Mouse (Mus musculus) brown adipose tissue, adult 24 weeks (tissue): ENCODE results near the gene Adamts7. TPM values are rescaled to one million over a fixed set of nuclear protein-coding genes. Genes with fewer than 3 reads are reported as not detected.

Experiments used
- H3K27ac ChIP-seq: fragments of 200-500 bp; replicated peaks from 2 replicates; pipeline ENCODE4 v1.5.1; 2012; ENCODE audit warnings: low read depth, mild to moderate bottlenecking, low read length
- H3K4me1 ChIP-seq: fragments of 200-500 bp; 2 replicates; pipeline ENCODE4 v1.6.1; 2012; ENCODE audit warnings: low read length, mixed read lengths; ENCODE audit not compliant: control insufficient read depth, insufficient read depth, insufficient read length
- H3K4me3 ChIP-seq: fragments of 200-500 bp; 2 replicates; pipeline ENCODE4 v1.5.1; 2012; ENCODE audit warnings: low read depth, mild to moderate bottlenecking, low read length, moderate library complexity; ENCODE audit not compliant: insufficient read depth
- polyA plus RNA-seq: library from polyadenylated mRNA; stranded (reverse); fragments of >200 nt; gene quantifications from 2 replicates; pipeline ENCODE4 v1.2.4, GENCODE M21; 2012; ENCODE audit not compliant: missing spikeins, insufficient read depth, insufficient read length

Gene Adamts7
- polyA plus RNA-seq, 1 experiment, result 0.40 TPM

DNA sequence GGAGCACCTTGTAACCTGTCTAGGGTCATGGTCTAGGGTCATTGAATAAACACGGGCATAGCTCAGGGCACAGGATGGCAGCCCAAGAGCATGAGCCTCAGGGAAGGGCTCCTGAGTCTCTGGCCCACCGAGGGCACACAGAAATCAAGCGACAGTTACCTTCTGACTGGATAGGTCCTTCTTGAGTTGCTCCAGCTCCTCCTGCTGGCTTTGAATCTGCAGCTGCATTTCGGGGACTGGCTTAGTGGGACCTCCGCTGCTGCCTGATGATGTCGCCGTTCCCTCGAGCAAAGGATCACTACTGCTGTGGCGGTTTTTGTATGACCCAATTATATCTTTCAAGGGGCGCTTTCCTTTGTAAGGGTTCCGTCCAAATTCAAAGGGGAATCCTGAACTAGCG, 64.3 kb downstream of the Adamts7 start:
- Histone ChIP-seq H3K4me3 (peak overlapping the region; percentile 20), H3K27ac (peak overlapping the region; percentile 80), H3K4me1 (0 out of 2 replicates have a peak, but pooled peaks cover 2% of the 10 kb centered on the region)

- Histone ChIP-seq H3K4me1 (peaks cover 11% of the 10 kb centered on the region), H3K27ac (peak overlapping the region; percentile 54), H3K4me3 (no peak overlapping the region)
These were observed 70.2 kb downstream of the Adamts7 start for GRCm38 (mm10) chr9:90232781-90233690.

- Histone ChIP-seq H3K27ac (peak overlapping the region; percentile 23; the same call in 1 of the 2 replicates), H3K4me1 (peaks cover 11% of the 10 kb centered on the region), H3K4me3 (no peak overlapping the region)
These were observed 71.1 kb downstream of the Adamts7 start for GRCm38 (mm10) chr9:90233906-90234419.

GRCm38 (mm10) chr9:90234786-90235185, 71.9 kb downstream of the Adamts7 start:
- H3K4me1 ChIP-seq, result peaks cover 11% of the 10 kb centered on the region
- no peak overlapping the region for H3K27ac ChIP-seq
- H3K4me3 ChIP-seq, result no peak overlapping the region

DNA sequence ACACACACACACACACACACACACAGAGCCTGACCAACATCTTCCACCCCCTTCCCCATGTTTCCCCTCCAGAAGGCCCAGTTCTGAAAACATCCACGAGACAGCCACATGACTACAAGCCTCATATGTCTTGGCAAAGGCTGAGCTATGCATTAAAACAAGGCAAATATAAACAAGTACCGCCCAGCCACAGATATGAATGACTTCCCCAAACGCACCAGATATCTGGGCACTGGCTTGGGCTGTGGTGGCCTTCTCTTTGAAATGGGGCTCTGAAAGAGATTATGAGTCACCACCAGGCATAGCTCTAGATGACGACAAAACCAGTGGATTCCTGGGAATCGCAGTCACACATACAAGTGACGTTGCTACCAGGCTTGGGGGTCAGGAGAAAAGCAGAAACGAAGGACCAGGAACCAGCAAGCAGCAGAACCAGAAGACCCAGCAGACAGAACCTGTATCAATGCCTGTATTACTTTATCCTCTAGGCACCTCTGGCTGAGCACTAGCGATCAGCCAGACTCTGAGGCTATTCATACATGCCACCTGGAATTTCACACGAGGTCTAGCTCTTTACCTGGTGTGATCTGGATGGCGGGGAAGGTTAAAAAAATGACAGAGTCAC, 72.5 kb downstream of the Adamts7 start:
- no peak overlapping the region for H3K4me3 ChIP-seq

DNA sequence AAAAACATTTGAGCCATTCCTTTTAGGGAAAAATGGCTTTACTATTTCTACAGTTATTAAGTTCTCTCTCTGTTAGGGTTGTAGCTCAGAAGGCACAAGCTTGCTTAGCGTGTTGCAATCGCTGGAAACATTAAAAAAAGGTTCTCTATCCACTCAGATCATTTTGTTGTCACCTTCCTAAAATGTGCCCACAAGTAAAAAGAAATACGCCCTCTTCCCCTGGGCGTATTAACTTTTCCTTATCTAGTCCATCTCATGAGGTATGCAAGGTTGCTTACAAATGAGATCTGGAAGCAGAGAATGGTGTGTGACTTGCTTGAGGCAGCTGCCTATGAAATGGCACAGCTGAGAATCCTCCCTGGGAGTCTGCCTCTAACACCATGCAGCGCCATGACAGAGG, 73.9 kb downstream of the Adamts7 start:
- H3K27ac ChIP-seq, result peak overlapping the region; percentile 12; the same call in 1 of the 2 replicates
- no peak overlapping the region for H3K4me3 ChIP-seq
- peaks cover 11% of the 10 kb centered on the region for H3K4me1 ChIP-seq

More for the DNA sequence above, 72.5 kb downstream of the Adamts7 start:
- H3K27ac ChIP-seq, result no peak overlapping the region
- peaks cover 11% of the 10 kb centered on the region for H3K4me1 ChIP-seq

DNA sequence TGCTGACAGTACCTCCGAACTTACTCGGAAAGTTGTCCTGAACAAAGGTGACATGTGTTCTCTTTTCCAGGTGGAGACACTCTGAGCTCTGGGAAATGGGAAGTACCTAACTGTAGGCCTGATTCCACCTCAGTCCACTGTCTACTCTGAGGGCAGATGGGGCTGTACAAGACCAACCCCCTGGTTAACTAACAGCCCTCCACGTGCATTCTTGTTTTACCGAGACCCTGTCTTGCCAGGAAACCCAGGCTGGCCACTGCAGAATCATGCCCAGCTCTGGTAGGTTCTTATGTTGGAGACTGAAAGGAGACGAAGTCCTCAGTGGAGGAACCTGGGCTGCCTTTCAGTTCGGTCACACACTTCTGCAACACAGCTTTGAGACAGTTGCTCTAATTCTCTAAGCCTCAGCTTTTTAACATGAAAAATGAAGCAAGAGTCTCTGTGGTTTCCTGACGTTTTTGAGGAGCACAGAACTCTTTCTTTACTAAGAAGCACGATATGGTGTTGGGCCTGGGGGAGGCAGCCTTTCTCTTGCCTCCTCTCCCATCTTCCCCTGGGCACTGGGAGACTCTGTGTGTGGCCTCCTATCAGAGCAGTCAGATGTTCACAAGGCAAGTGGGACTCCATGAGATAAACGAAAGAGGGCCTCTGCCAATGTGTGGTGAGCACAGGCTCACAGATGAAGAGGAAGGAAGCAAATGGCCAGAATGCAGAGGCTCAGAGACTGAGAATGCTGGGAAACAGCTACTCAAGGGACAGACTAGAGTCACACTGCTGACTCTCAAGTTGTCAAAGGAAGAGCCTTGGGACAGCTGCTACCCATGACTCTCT, 74.6 kb downstream of the Adamts7 start:
- H3K27ac ChIP-seq, result peak overlapping the region; percentile 12
- H3K4me3 ChIP-seq, result no peak overlapping the region
- H3K4me1 ChIP-seq, result peaks cover 13% of the 10 kb centered on the region

DNA sequence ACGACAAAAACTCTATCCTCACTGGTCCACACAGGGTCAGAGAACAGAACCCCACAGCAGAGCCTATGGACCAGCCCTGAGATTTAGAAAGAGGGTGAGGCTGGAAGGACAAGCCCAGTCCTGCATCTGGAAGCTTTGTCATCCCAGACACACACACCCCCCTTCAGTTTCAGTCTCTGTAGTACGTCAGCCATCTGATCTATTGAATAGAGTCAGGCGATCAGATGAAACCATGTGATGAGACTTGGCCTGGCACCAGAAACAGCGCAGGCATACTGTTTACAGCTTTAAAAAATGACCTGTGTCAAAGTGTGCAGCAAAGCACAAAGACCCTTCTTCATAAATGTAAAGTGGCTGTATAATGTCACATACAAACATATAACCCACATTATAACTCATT, 77.7 kb downstream of the Adamts7 start:
- Histone ChIP-seq H3K4me1 (peaks cover 14% of the 10 kb centered on the region), H3K4me3 (no peak overlapping the region), H3K27ac (no peak overlapping the region)

DNA sequence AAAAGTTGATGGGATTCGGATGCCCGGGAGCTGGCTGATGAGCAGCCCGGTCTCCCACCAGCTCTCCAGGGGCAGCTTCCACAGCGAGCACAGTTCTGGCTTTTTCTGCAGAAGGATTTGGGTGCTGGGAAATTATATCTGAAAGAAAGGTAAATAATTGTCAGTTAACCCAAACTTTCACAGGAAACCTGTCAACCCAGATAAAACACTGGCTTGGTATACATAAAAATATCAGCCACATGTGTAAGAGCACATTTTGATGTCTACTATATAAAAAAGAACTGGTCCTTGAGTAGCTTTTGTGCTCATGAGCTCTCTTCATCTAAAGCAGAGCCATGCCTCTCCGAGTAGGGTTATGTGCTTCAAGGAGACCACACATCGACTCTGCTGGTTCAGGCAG, 78.2 kb downstream of the Adamts7 start:
- no peak overlapping the region for H3K4me3 ChIP-seq

GRCm38 (mm10) chr9:90241618-90242017, 78.7 kb downstream of the Adamts7 start:
- no peak overlapping the region for H3K4me3 ChIP-seq
- peaks cover 14% of the 10 kb centered on the region for H3K4me1 ChIP-seq
- no peak overlapping the region for H3K27ac ChIP-seq

More for the DNA sequence above, 78.2 kb downstream of the Adamts7 start:
- Histone ChIP-seq H3K27ac (no peak overlapping the region), H3K4me1 (peaks cover 14% of the 10 kb centered on the region)

GRCm38 (mm10) chr9:90242291-90242690, 79.4 kb downstream of the Adamts7 start:
- peaks cover 17% of the 10 kb centered on the region for H3K4me1 ChIP-seq

DNA sequence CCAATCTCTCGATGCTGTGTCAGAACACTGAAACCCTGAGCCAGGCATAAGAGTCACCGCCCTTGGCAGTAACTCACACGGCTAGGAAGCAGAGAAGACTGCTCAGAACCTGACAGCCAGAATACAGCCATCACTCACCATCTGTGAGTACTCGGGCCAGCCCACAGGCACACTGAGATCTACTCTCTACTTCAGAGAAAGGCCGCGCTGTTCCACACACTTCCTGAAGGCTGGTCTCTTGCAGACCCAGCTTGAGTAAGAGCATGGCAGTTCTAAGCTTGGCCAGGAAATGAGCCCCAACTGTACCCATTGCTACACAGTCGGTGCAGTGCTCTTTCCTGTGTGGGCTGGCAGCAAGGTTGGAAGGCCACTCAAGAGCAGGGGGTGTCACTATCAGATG, 80.0 kb downstream of the Adamts7 start:
- Histone ChIP-seq H3K4me3 (no peak overlapping the region), H3K4me1 (peaks cover 20% of the 10 kb centered on the region), H3K27ac (no peak overlapping the region)

More at GRCm38 (mm10) chr9:90242291-90242690, 79.4 kb downstream of the Adamts7 start:
- Histone ChIP-seq H3K4me3 (no peak overlapping the region), H3K27ac (no peak overlapping the region)

- Histone ChIP-seq H3K4me1 (peaks cover 20% of the 10 kb centered on the region), H3K27ac (no peak overlapping the region), H3K4me3 (no peak overlapping the region)
These were observed 81.7 kb downstream of the Adamts7 start for GRCm38 (mm10) chr9:90244301-90245151.

GRCm38 (mm10) chr9:90245206-90245605, 82.3 kb downstream of the Adamts7 start:
- no peak overlapping the region for H3K27ac ChIP-seq
- H3K4me1 ChIP-seq, result peaks cover 20% of the 10 kb centered on the region
- H3K4me3 ChIP-seq, result no peak overlapping the region
